Mouse (Mus musculus): ENCODE measurements around the gene Ddb2. TPM values are rescaled to one million over a fixed set of nuclear protein-coding genes. Genes with fewer than 3 reads are reported as not detected.

Ddb2 gene
- total and polyA plus RNA-seq, 2 experiments from 2014 or later = 4.7 to 6.0 TPM

DNA sequence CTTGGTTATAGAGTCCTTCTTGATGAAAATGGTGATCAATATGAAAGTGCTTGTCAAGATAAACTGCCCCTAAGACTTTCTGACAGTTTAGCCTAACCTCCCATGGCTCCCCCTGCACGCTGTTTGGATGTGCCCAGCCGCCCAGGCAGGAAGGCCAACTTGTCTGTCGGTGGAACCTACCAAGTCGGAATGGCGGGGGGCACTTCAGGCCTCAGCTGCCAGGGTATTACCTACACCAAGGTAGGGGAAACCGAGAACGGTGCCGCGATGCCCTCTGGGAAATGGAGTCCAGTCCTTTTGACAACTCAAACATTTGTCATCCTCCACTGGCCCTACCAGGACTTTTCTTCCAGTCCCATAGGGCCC lies 53.7 kb downstream of the Ddb2 start:
- peak overlapping the region; percentile 72 for H3K4me3 ChIP-seq (ENCODE audit: low read depth, low read length)
- DNase-seq (ENCODE audit: low spot score) (peak; percentile 87), ATAC-seq (ENCODE audit: insufficient read depth, low read depth) (peak; percentile 92)
- H3K4me2 ChIP-seq (ENCODE audit: low read depth, low read length) = peak overlapping the region; percentile 96
- 1% methylated on average over 9 of the region's 9 CpGs for WGBS
- H3K9ac ChIP-seq (replicated peaks; ENCODE audit: low read depth, low read length) = peak overlapping the region; percentile 53
- H3K9me3 ChIP-seq (replicated peaks; ENCODE audit: control insufficient read depth, low read length) = no peaks in the 10 kb centered on the region
- no peaks in the 10 kb centered on the region; the same call in 1 of the 2 replicates for H3K27me3 ChIP-seq (ENCODE audit: control insufficient read depth, insufficient read depth, low read length)
- H3K4me1 ChIP-seq (ENCODE audit: control insufficient read depth, insufficient read depth) = no peaks in the 10 kb centered on the region
- TF ChIP-seq EP300 (IDR thresholded peaks at IDR 0.05; ENCODE audit: low read depth) = no peak
- no peak for TF ChIP-seq CTCF (IDR thresholded peaks at IDR 0.05; ENCODE audit: low read depth)
- no peaks in the 10 kb centered on the region for H3K36me3 ChIP-seq (replicated peaks; ENCODE audit: control insufficient read depth, insufficient read depth, low read length)
- H3K27ac ChIP-seq (ENCODE audit: low read depth) = peak overlapping the region; percentile 23; the same call in 1 of the 2 replicates

DNA sequence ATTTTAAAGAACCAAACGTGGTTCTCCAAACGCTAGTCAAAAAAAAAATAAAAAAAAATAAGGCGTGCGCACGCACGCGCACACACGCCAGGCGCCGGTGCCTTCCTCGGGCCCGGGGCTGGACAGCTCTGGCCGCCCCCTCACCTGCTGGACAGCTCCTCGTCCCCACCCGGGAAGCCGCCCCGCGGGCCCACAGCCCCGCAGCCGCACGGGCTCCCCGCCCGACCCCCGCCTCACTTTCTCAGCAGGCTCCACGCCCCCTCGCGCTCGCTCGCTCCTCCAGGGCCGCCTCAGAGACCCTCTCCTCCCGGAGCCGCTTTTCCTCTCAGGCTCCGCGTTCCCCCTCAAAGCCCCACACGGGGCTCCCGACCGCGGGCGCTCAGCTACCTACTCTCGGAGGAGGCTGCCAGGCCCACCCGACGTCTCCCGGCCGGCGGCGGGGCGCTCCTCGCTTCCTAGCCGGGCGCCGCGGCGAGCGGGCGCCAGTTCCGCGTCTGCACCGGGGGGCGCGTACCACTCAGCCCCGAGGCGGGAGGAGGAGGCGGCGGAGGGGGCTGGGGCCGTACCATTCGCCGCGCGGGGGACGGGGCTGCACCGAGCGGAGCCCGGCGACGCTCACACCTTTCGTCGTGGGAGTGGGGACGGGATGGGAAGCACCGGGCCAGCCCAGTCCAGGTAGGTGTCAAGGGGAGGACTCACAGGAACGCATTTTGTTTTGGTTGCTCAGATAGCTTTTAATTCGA lies 54.2 kb downstream of the Ddb2 start:
- Histone ChIP-seq H3K27me3 (ENCODE audit: control insufficient read depth, insufficient read depth, low read length) (no peaks in the 10 kb centered on the region; the same call in 1 of the 2 replicates), H3K4me1 (ENCODE audit: control insufficient read depth, insufficient read depth) (no peaks in the 10 kb centered on the region), H3K36me3 (replicated peaks; ENCODE audit: control insufficient read depth, insufficient read depth, low read length) (0 out of 2 replicates have a peak, but pooled peaks cover 3% of the 10 kb centered on the region), H3K9ac (replicated peaks; ENCODE audit: low read depth, low read length) (peak overlapping the region; percentile 53), H3K4me3 (ENCODE audit: low read depth, low read length) (peak overlapping the region; percentile 72), H3K9me3 (replicated peaks; ENCODE audit: control insufficient read depth, low read length) (no peaks in the 10 kb centered on the region), H3K4me2 (ENCODE audit: low read depth, low read length) (peak overlapping the region; percentile 96), H3K27ac (ENCODE audit: low read depth) (peak overlapping the region; percentile 23; the same call in 1 of the 2 replicates)
- peak; percentile 34 for DNase-seq (ENCODE audit: low spot score)
- WGBS = under 1% methylated on average over 69 of the region's 81 CpGs
- peak; percentile 83 for ATAC-seq (ENCODE audit: insufficient read depth, low read depth)
- TF ChIP-seq EP300 (IDR thresholded peaks at IDR 0.05; ENCODE audit: low read depth) (no peak), CTCF (IDR thresholded peaks at IDR 0.05; ENCODE audit: low read depth) (no peak)

DNA sequence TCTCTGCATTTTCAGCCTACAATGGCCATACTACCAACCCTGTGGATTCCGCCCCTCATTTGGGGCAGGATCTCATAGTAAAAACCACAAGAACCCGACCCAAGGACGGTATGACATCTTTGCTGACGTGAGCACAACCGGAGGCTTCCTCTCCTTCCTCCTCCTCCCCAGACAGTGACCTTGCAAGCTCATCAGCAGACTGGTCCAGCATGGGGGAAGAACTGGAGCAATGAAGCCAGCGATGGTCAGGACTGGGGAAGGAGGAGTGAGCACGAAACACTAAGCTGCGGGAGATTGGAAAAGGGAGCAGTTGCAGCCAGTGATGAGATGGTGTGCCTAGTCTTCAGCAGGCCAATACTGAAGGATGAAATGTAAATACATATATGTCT lies 54.8 kb downstream of the Ddb2 start:
- 0 out of 2 replicates have a peak, but pooled peaks cover 5% of the 10 kb centered on the region for H3K36me3 ChIP-seq (replicated peaks; ENCODE audit: control insufficient read depth, insufficient read depth, low read length)
- H3K9ac ChIP-seq (replicated peaks; ENCODE audit: low read depth, low read length) = no peak overlapping the region; the same call in 1 of the 2 replicates
- no peaks in the 10 kb centered on the region for H3K4me1 ChIP-seq (ENCODE audit: control insufficient read depth, insufficient read depth)
- TF ChIP-seq EP300 (IDR thresholded peaks at IDR 0.05; ENCODE audit: low read depth) (no peak), CTCF (IDR thresholded peaks at IDR 0.05; ENCODE audit: low read depth) (no peak)
- H3K9me3 ChIP-seq (replicated peaks; ENCODE audit: control insufficient read depth, low read length) = no peaks in the 10 kb centered on the region
- no peak for DNase-seq (ENCODE audit: low spot score)
- WGBS = 13% methylated on average over 8 of the region's 8 CpGs
- ATAC-seq (ENCODE audit: insufficient read depth, low read depth) = no peak
- H3K4me3 ChIP-seq (ENCODE audit: low read depth, low read length) = peak overlapping the region; percentile 72
- no peaks in the 10 kb centered on the region; the same call in 1 of the 2 replicates for H3K27me3 ChIP-seq (ENCODE audit: control insufficient read depth, insufficient read depth, low read length)
- H3K27ac ChIP-seq (ENCODE audit: low read depth) = no peak overlapping the region
- H3K4me2 ChIP-seq (ENCODE audit: low read depth, low read length) = peak overlapping the region; percentile 96

DNA sequence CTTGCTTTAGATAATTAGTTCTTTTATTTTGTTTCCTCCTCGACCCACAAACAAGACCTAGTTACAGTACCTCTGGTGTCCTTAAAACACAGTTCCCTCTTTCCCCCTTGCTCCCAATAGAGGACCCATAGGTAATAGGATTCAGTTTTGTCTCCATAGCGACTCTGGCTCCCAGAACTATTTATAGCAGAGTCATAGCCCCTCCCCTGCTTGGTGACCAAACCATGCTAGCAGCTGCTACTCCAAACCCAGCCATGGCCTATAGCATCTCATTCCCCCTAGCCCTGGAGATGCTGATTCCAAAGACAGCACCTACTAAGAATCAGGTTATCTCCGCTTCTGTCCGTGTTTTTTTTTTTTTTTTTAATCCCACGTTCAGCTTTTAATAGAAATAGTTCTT lies 56.1 kb downstream of the Ddb2 start:
- WGBS = 46% methylated on average over 5 of the region's 5 CpGs
- no peak for ATAC-seq (ENCODE audit: insufficient read depth, low read depth)

DNA sequence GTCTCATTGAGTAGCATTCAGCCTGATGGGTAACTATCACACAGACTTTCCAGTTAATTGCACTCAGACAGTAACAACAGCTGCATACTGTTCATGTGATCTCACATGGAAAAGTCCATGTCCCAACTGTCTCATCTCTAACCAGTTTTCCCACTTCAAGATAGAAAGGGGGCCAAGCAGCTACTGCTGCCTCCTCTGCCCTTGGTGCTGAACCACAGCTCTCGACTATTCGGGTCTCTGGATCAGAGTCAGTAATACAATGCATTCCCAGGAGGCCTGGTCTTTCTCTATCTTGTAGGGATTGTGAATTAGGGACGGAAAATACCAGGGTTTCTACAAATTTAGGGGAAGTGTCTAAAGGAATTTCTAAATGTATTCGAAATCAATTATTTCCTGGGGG lies 57.0 kb downstream of the Ddb2 start:
- H3K27me3 ChIP-seq (ENCODE audit: control insufficient read depth, insufficient read depth, low read length) = no peaks in the 10 kb centered on the region; the same call in 1 of the 2 replicates
- no peaks in the 10 kb centered on the region for H3K4me1 ChIP-seq (ENCODE audit: control insufficient read depth, insufficient read depth)
- H3K27ac ChIP-seq (ENCODE audit: low read depth) = no peak overlapping the region
- H3K4me2 ChIP-seq (ENCODE audit: low read depth, low read length) = no peak overlapping the region
- no peak overlapping the region for H3K9ac ChIP-seq (replicated peaks; ENCODE audit: low read depth, low read length)
- 0 out of 2 replicates have a peak, but pooled peaks cover 17% of the 10 kb centered on the region for H3K36me3 ChIP-seq (replicated peaks; ENCODE audit: control insufficient read depth, insufficient read depth, low read length)
- WGBS = 36% methylated on average over 4 of the region's 4 CpGs
- DNase-seq (ENCODE audit: low spot score) = no peak
- no peak for ATAC-seq (ENCODE audit: insufficient read depth, low read depth)
- no peak overlapping the region for H3K4me3 ChIP-seq (ENCODE audit: low read depth, low read length)
- TF ChIP-seq CTCF (IDR thresholded peaks at IDR 0.05; ENCODE audit: low read depth) = no peak
- no peak for TF ChIP-seq EP300 (IDR thresholded peaks at IDR 0.05; ENCODE audit: low read depth)
- H3K9me3 ChIP-seq (replicated peaks; ENCODE audit: control insufficient read depth, low read length) = no peaks in the 10 kb centered on the region

More for the DNA sequence above, 56.1 kb downstream of the Ddb2 start:
- H3K4me3 ChIP-seq (ENCODE audit: low read depth, low read length) = no peak overlapping the region
- H3K9me3 ChIP-seq (replicated peaks; ENCODE audit: control insufficient read depth, low read length) = no peaks in the 10 kb centered on the region
- H3K27me3 ChIP-seq (ENCODE audit: control insufficient read depth, insufficient read depth, low read length) = no peaks in the 10 kb centered on the region; the same call in 1 of the 2 replicates
- 0 out of 2 replicates have a peak, but pooled peaks cover 14% of the 10 kb centered on the region for H3K36me3 ChIP-seq (replicated peaks; ENCODE audit: control insufficient read depth, insufficient read depth, low read length)
- H3K4me2 ChIP-seq (ENCODE audit: low read depth, low read length) = no peak overlapping the region
- DNase-seq (ENCODE audit: low spot score) = no peak
- no peak for TF ChIP-seq EP300 (IDR thresholded peaks at IDR 0.05; ENCODE audit: low read depth)
- H3K9ac ChIP-seq (replicated peaks; ENCODE audit: low read depth, low read length) = no peak overlapping the region
- no peak overlapping the region for H3K27ac ChIP-seq (ENCODE audit: low read depth)
- no peaks in the 10 kb centered on the region for H3K4me1 ChIP-seq (ENCODE audit: control insufficient read depth, insufficient read depth)

Measured in heart, postnatal 0 days (tissue).